Mouse (Mus musculus) intestine, embryonic 15.5 days (tissue): Measurements from ENCODE around the gene Gm21732. TPM values are rescaled to one million over a fixed set of nuclear protein-coding genes. Genes with fewer than 3 reads are reported as not detected.
"Not testable (repeated sequence)": the region's sequence is repeated elsewhere in the genome, so short reads cannot be mapped to it uniquely, and the experiment has no call there.

Source experiments
- ATAC-seq: fragments of 200-750 bp; cut with Nextera tagmentation; 2 replicates; pipeline ENCODE4 v1.8.0; 2017; ENCODE audit warnings: moderate TSS enrichment, moderate library complexity
- H3K27ac ChIP-seq: fragments of 300-500 bp; sonication (generic); 2 replicates; pipeline ENCODE4 v1.5.1; 2015; ENCODE audit warnings: mild to moderate bottlenecking, inconsistent platforms
- H3K27me3 ChIP-seq: fragments of 300-500 bp; sonication (generic); replicated peaks from 2 replicates; pipeline ENCODE4 v1.6.1; 2015; ENCODE audit warnings: inconsistent platforms
- H3K36me3 ChIP-seq: fragments of 300-500 bp; sonication (generic); 2 replicates; pipeline ENCODE4 v1.6.1; 2015; ENCODE audit warnings: inconsistent platforms
- H3K4me1 ChIP-seq: fragments of 300-500 bp; sonication (generic); replicated peaks from 2 replicates; pipeline ENCODE4 v1.6.1; 2015; ENCODE audit warnings: inconsistent platforms
- H3K4me2 ChIP-seq: fragments of 300-500 bp; sonication (generic); replicated peaks from 2 replicates; pipeline ENCODE4 v1.6.1; 2015; ENCODE audit warnings: mild to moderate bottlenecking, inconsistent platforms
- H3K4me3 ChIP-seq: fragments of 300-500 bp; sonication (generic); replicated peaks from 2 replicates; pipeline ENCODE4 v1.5.1; 2015; ENCODE audit warnings: inconsistent platforms
- H3K9ac ChIP-seq: fragments of 300-500 bp; sonication (generic); 2 replicates; pipeline ENCODE4 v1.6.1; 2015; ENCODE audit warnings: inconsistent platforms
- H3K9me3 ChIP-seq: fragments of 300-500 bp; sonication (generic); 2 replicates; pipeline ENCODE4 v1.6.1; 2016; ENCODE audit warnings: inconsistent platforms
- WGBS: fragments of 180-500 bp; shearing (Covaris S2); methylation state at CpG from one replicate; pipeline ENCODE4 v1.1.7; 2015; 5-methylcytosine and 5-hydroxymethylcytosine counted together
- polyA plus RNA-seq: library from polyadenylated mRNA; unstranded; fragments of >200 nt; fragmentation: Nextera tagmentation; extraction: Ambion mirVana; gene quantifications from 2 replicates; pipeline ENCODE4 v1.2.1, GENCODE M21; 2015

Gm21732 gene
- polyA plus RNA-seq: not detected in 2 replicates

DNA sequence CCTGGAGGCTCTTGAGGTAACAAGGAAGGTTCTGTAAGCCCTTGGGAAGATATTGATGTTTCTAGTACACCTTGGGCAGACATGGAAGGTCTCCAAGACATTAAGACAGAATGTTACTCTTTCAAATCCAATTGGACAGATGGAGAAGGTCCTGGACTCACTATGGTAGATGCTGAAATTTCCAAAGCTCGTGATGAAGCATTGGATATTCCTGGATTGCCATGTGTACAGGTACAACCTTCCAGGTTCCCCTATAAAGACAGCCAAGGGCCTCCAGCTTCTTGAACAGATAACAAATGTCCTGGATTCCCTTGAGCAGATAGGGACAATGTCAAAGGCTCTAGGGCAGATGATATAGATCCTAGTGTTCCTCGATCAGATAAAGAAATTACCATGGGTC is at the start of gene Gm21732:
TSS of gene Gm21732 (minus strand) at position 101 of the 400 bp plus-strand sequence.
- H3K9me3 ChIP-seq, H3K27ac ChIP-seq, H3K36me3 ChIP-seq, H3K4me1 ChIP-seq, ATAC-seq, H3K4me3 ChIP-seq, H3K27me3 ChIP-seq, H3K9ac ChIP-seq, H3K4me2 ChIP-seq: not testable (repeated sequence)
- no CpG with 5 or more reads among the region's 2 CpGs for WGBS

Other genes starting within 250 kb of the Gm21732 start
- not detected in 2 replicates for gene Gm20897, start 73.5 kb downstream of the Gm21732 start, polyA plus RNA-seq